Mouse (Mus musculus) erythroblast, embryonic 14.5 days (primary cell): Measurements from ENCODE around the gene Fam169a.

Source experiments
- GATA1 ChIP-seq: IDR thresholded peaks from 2 replicates; pipeline ENCODE4 v1.6.1; 2012; ENCODE audit warnings: low read length, inconsistent platforms, mixed read lengths
- TAL1 ChIP-seq: IDR thresholded peaks from 3 replicates; pipeline ENCODE4 v1.6.1; 2012; ENCODE audit warnings: low read length, inconsistent platforms, mixed read lengths

GRCm38 (mm10) chr13:97178943-97179342, 111.9 kb downstream of the Fam169a start:
- TF ChIP-seq TAL1 (no peak), GATA1 (no peak)
